Mouse (Mus musculus): ENCODE measurements at regions not wholly inside any gene's neighbourhood (a gene's known extent, or its start where the extent isn't known, plus 50 kb on each side); places are given as distances from the start of the nearest gene placed in this dataset.

DNA sequence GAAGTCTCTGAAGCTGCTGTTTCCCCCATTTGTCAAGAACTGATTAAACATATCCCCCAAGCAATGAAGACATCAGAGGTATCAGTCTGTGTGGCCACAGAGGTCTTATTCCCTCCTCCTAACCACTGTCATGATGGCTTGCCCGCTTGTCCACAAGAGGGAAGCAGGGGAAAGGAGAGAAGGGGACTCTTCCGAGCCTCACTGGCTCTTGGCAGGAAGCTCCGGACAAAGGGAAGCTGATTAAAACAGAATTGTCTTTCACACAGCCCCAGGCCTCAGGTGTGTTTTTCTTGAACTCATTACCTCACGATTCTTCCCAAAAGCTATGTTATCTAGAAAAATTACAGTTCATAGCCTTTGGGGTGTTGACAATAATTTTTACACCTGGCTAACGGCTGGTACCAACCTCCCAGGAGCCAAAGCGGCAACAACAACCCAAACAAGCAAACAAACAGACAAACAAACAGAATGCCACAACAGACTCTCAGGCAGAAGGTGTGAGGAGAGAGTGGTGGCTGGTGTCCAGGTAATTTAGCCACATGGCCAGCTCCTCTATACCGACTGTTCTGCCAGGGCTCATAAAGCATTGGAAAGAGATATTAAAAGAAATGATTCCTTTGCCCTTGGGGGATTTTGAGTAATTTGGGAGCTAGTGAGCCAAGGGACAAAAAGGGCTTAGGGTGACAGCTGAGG, 68.9 kb upstream of the Tmem178 start:
- ATAC-seq (replicated peaks; ENCODE audit: low FRiP score) (no peak), DNase-seq (ENCODE audit: low spot score) (no peak)
- Histone ChIP-seq H3K36me3 (ENCODE audit: control insufficient read depth, insufficient read depth, low read length) (no peaks in the 10 kb centered on the region), H3K4me1 (replicated peaks; ENCODE audit: control insufficient read depth, insufficient read depth, low read length) (no peaks in the 10 kb centered on the region), H3K4me3 (ENCODE audit: low read depth, low read length) (no peak overlapping the region), H3K9ac (ENCODE audit: low read depth, low read length) (no peak overlapping the region), H3K27me3 (replicated peaks; ENCODE audit: control insufficient read depth, insufficient read depth, low read length) (no peaks in the 10 kb centered on the region), H3K27ac (ENCODE audit: low read depth, low read length) (no peak overlapping the region), H3K4me2 (no peak overlapping the region), H3K9me3 (ENCODE audit: control insufficient read depth, low read length) (no peaks in the 10 kb centered on the region)
- 53% methylated on average over 7 of the region's 7 CpGs for WGBS

DNA sequence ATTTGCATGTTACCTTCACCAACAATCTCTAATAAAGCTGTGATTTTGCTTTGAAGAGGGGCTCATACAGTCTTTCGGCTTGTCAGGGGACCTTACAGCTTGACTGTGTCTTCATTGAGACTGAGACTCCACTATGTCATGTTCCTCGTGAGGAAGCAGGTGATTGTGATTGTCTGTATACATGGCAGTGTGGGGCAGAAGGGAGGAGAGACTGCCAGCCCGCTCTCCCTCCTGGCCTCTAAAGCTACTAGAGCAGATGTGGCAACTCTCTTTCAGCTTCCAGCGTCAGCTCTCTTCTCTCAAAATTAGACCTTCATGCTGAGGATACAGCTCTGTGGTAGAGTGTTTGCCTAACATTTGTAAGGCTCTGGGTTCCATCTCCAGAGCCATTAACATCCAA, 73.5 kb upstream of the Tmem178 start:
- H3K4me2 ChIP-seq, result no peak overlapping the region
- ATAC-seq (replicated peaks; ENCODE audit: low FRiP score), result no peak
- no peaks in the 10 kb centered on the region for H3K4me1 ChIP-seq (replicated peaks; ENCODE audit: control insufficient read depth, insufficient read depth, low read length)
- no peaks in the 10 kb centered on the region for H3K27me3 ChIP-seq (replicated peaks; ENCODE audit: control insufficient read depth, insufficient read depth, low read length)
- H3K9ac ChIP-seq (ENCODE audit: low read depth, low read length), result no peak overlapping the region
- H3K36me3 ChIP-seq (ENCODE audit: control insufficient read depth, insufficient read depth, low read length), result no peaks in the 10 kb centered on the region
- H3K9me3 ChIP-seq (ENCODE audit: control insufficient read depth, low read length), result no peaks in the 10 kb centered on the region
- no peak overlapping the region for H3K4me3 ChIP-seq (ENCODE audit: low read depth, low read length)
- H3K27ac ChIP-seq (ENCODE audit: low read depth, low read length), result no peak overlapping the region
- DNase-seq (ENCODE audit: low spot score), result no peak
- WGBS, result 76% methylated on average over 4 of the region's 4 CpGs

DNA sequence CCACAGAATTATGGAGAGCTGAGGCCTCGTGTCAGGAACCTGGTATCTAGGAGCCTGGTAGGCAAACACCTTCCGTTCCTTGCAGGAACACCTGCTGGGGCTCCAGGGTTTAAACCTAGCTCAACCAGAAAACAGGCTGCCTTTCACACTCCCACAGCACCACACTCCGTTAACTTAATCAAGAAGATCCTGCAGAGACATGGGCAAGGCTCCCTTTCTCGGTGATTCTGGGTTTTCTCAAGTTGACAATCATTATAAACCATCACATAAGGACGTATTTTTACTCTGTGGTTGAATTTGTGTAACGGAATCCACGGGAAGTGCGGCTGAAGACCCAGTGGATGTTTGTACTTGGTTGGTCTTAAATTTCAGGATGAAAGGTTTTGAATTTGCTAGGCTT, 82.1 kb upstream of the Tmem178 start:
- 69% methylated on average over 8 of the region's 8 CpGs for WGBS
- Histone ChIP-seq H3K4me1 (replicated peaks; ENCODE audit: control insufficient read depth, insufficient read depth, low read length) (no peaks in the 10 kb centered on the region), H3K36me3 (ENCODE audit: control insufficient read depth, insufficient read depth, low read length) (no peaks in the 10 kb centered on the region), H3K4me3 (ENCODE audit: low read depth, low read length) (no peak overlapping the region), H3K9ac (ENCODE audit: low read depth, low read length) (no peak overlapping the region), H3K27me3 (replicated peaks; ENCODE audit: control insufficient read depth, insufficient read depth, low read length) (no peaks in the 10 kb centered on the region), H3K9me3 (ENCODE audit: control insufficient read depth, low read length) (no peaks in the 10 kb centered on the region), H3K27ac (ENCODE audit: low read depth, low read length) (no peak overlapping the region), H3K4me2 (no peak overlapping the region)
- no peak for ATAC-seq (replicated peaks; ENCODE audit: low FRiP score)
- DNase-seq (ENCODE audit: low spot score), result no peak

DNA sequence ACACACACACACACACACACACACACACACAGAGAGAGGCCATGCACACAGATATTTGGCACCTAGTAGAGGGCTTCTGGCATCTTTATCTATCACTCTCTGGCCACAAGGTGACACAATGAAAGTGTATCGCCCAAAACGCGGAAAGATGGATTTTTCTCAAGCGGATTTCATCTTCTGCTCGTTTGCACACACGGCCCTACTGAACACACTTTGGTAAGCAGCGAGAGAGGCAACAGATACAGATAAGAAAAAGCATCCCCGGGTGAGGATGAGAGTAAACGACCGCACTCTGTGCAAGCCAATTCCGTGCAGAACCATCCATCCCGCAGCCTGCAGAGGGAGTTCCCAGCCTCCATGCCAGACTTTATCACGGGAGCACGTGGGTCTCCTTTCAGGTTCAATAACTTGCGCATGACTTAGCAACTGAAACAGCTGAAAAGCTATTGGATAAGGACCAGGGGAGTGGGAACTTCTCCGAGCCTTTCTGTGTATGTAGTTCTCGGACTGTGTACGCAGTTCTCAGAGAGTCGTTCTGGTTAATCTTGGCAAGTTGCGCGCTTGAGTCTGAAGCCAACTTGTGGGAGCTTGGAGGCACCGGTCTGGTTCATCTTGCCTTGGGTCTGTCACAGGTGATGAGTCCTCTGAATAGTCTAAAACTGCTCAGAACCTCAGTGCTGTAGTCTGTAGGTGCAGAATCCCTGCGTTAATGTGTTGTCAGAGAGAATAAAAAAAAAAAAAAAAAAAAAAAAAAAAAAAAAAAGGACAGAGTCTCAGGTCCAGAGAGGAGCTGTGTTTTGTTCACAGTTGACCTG, 97.2 kb upstream of the Tmem178 start:
- H3K4me2 ChIP-seq, result no peak overlapping the region
- H3K4me1 ChIP-seq (replicated peaks; ENCODE audit: control insufficient read depth, insufficient read depth, low read length), result no peaks in the 10 kb centered on the region
- H3K9me3 ChIP-seq (ENCODE audit: control insufficient read depth, low read length), result no peaks in the 10 kb centered on the region
- ATAC-seq (replicated peaks; ENCODE audit: low FRiP score) (no peak), DNase-seq (ENCODE audit: low spot score) (no peak)
- no peak overlapping the region for H3K9ac ChIP-seq (ENCODE audit: low read depth, low read length)
- no peak overlapping the region for H3K4me3 ChIP-seq (ENCODE audit: low read depth, low read length)
- H3K27me3 ChIP-seq (replicated peaks; ENCODE audit: control insufficient read depth, insufficient read depth, low read length), result no peaks in the 10 kb centered on the region
- no peaks in the 10 kb centered on the region for H3K36me3 ChIP-seq (ENCODE audit: control insufficient read depth, insufficient read depth, low read length)
- H3K27ac ChIP-seq (ENCODE audit: low read depth, low read length), result no peak overlapping the region
- 59% methylated on average over 23 of the region's 23 CpGs for WGBS

- H3K9ac ChIP-seq (ENCODE audit: low read depth, low read length), result no peak overlapping the region
- WGBS, result 76% methylated on average over 7 of the region's 7 CpGs
Observed at GRCm38 (mm10) chr17:80845349-80845748, 99.1 kb upstream of the Tmem178 start.

DNA sequence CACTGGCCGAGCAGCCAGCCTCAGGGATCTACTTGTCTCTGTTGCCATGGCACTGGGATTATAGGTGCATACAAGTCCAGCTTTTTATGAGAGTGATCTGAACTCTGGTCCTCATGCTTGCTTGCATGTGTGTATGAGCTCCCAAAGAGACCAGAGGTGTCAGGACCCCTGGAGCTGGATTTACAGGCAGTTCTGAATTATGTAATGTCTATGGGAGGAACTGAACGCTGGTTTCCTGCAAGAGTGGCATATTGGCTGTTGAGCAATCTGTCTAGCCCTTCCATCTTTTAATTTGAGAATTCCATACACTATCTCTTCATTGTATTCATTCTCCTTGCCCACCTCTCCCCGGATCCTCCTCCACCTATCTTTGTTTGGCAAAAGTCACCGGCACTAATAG, 102.5 kb upstream of the Tmem178 start:
- ATAC-seq (replicated peaks; ENCODE audit: low FRiP score), result no peak

More at GRCm38 (mm10) chr17:80845349-80845748, 99.1 kb upstream of the Tmem178 start:
- Histone ChIP-seq H3K9me3 (ENCODE audit: control insufficient read depth, low read length) (no peaks in the 10 kb centered on the region), H3K4me2 (no peak overlapping the region), H3K27ac (ENCODE audit: low read depth, low read length) (no peak overlapping the region), H3K36me3 (ENCODE audit: control insufficient read depth, insufficient read depth, low read length) (no peaks in the 10 kb centered on the region), H3K27me3 (replicated peaks; ENCODE audit: control insufficient read depth, insufficient read depth, low read length) (no peaks in the 10 kb centered on the region), H3K4me3 (ENCODE audit: low read depth, low read length) (no peak overlapping the region), H3K4me1 (replicated peaks; ENCODE audit: control insufficient read depth, insufficient read depth, low read length) (no peaks in the 10 kb centered on the region)
- no peak for ATAC-seq (replicated peaks; ENCODE audit: low FRiP score)
- DNase-seq (ENCODE audit: low spot score), result no peak

GRCm38 (mm10) chr17:80840896-80841295, 103.5 kb upstream of the Tmem178 start:
- DNase-seq (ENCODE audit: low spot score), result no peak
- Histone ChIP-seq H3K9me3 (ENCODE audit: control insufficient read depth, low read length) (no peaks in the 10 kb centered on the region), H3K9ac (ENCODE audit: low read depth, low read length) (no peak overlapping the region), H3K4me2 (no peak overlapping the region), H3K36me3 (ENCODE audit: control insufficient read depth, insufficient read depth, low read length) (no peaks in the 10 kb centered on the region), H3K4me3 (ENCODE audit: low read depth, low read length) (no peak overlapping the region), H3K4me1 (replicated peaks; ENCODE audit: control insufficient read depth, insufficient read depth, low read length) (no peaks in the 10 kb centered on the region), H3K27ac (ENCODE audit: low read depth, low read length) (no peak overlapping the region), H3K27me3 (replicated peaks; ENCODE audit: control insufficient read depth, insufficient read depth, low read length) (no peaks in the 10 kb centered on the region)
- 75% methylated on average over 6 of the region's 6 CpGs for WGBS
- no peak for ATAC-seq (replicated peaks; ENCODE audit: low FRiP score)

More for the DNA sequence above, 102.5 kb upstream of the Tmem178 start:
- no peak overlapping the region for H3K4me2 ChIP-seq
- H3K27me3 ChIP-seq (replicated peaks; ENCODE audit: control insufficient read depth, insufficient read depth, low read length), result no peaks in the 10 kb centered on the region
- no peaks in the 10 kb centered on the region for H3K36me3 ChIP-seq (ENCODE audit: control insufficient read depth, insufficient read depth, low read length)
- no peak overlapping the region for H3K9ac ChIP-seq (ENCODE audit: low read depth, low read length)
- WGBS, result 81% methylated on average over 4 of the region's 4 CpGs
- H3K4me3 ChIP-seq (ENCODE audit: low read depth, low read length), result no peak overlapping the region
- H3K9me3 ChIP-seq (ENCODE audit: control insufficient read depth, low read length), result no peaks in the 10 kb centered on the region
- no peak overlapping the region for H3K27ac ChIP-seq (ENCODE audit: low read depth, low read length)
- H3K4me1 ChIP-seq (replicated peaks; ENCODE audit: control insufficient read depth, insufficient read depth, low read length), result no peaks in the 10 kb centered on the region
- no peak for DNase-seq (ENCODE audit: low spot score)

GRCm38 (mm10) chr17:80840452-80840851, 104.0 kb upstream of the Tmem178 start:
- ATAC-seq (replicated peaks; ENCODE audit: low FRiP score), result no peak
- no peak overlapping the region for H3K4me2 ChIP-seq
- H3K27me3 ChIP-seq (replicated peaks; ENCODE audit: control insufficient read depth, insufficient read depth, low read length), result no peaks in the 10 kb centered on the region
- WGBS, result 86% methylated on average over 4 of the region's 4 CpGs
- H3K36me3 ChIP-seq (ENCODE audit: control insufficient read depth, insufficient read depth, low read length), result no peaks in the 10 kb centered on the region
- no peaks in the 10 kb centered on the region for H3K4me1 ChIP-seq (replicated peaks; ENCODE audit: control insufficient read depth, insufficient read depth, low read length)
- no peak overlapping the region for H3K9ac ChIP-seq (ENCODE audit: low read depth, low read length)
- no peak for DNase-seq (ENCODE audit: low spot score)
- no peak overlapping the region for H3K27ac ChIP-seq (ENCODE audit: low read depth, low read length)
- H3K9me3 ChIP-seq (ENCODE audit: control insufficient read depth, low read length), result no peaks in the 10 kb centered on the region
- H3K4me3 ChIP-seq (ENCODE audit: low read depth, low read length), result no peak overlapping the region

GRCm38 (mm10) chr17:80834701-80835100, 106.4 kb upstream of the Map4k3 start:
- Histone ChIP-seq H3K4me2 (no peak overlapping the region), H3K4me1 (replicated peaks; ENCODE audit: control insufficient read depth, insufficient read depth, low read length) (no peaks in the 10 kb centered on the region), H3K27me3 (replicated peaks; ENCODE audit: control insufficient read depth, insufficient read depth, low read length) (no peaks in the 10 kb centered on the region), H3K4me3 (ENCODE audit: low read depth, low read length) (no peak overlapping the region), H3K9me3 (ENCODE audit: control insufficient read depth, low read length) (no peaks in the 10 kb centered on the region), H3K9ac (ENCODE audit: low read depth, low read length) (no peak overlapping the region), H3K36me3 (ENCODE audit: control insufficient read depth, insufficient read depth, low read length) (no peaks in the 10 kb centered on the region), H3K27ac (ENCODE audit: low read depth, low read length) (no peak overlapping the region)
- DNase-seq (ENCODE audit: low spot score), result no peak
- ATAC-seq (replicated peaks; ENCODE audit: low FRiP score), result no peak
